Mouse (Mus musculus): ENCODE measurements around the gene Fntb.

DNA sequence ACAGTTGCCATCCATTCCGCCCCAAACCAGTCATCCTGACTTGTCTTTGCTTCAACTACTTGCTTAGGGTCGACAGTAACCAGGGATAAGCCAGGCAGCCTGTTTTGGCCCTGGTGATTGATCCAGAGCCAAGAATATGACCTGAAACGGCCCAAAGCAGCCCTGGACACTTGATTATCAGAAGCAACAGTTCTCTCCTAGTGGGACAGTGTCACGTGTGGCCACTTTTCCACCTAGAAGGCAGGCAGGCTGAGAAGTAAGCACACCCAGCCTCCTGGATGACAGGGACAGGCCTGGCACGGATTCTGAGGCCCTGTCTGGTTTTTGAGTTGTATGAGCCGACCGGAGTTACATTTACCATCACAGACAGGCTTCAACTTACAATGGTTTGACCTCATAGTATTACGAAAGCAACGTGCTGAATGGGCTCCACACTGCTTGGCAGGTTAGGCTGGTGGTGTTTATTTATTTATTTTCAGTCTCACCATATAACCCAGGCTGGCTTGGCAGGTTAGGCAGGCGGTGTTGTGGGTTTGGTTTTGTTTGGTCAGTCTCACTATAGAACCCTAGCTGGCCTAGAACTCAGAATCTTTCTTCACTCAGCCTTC is 161.1 kb downstream of the Fntb start:
- TF ChIP-seq CTCF (IDR thresholded peaks at IDR 0.05; ENCODE audit: low read depth) = no peak
- TF ChIP-seq EP300 (IDR thresholded peaks at IDR 0.05; ENCODE audit: low read depth) = no peak
